Mouse (Mus musculus) embryonic facial prominence, embryonic 13.5 days (tissue): ENCODE data around the gene Uhrf1bp1. TPM values are rescaled to one million over a fixed set of nuclear protein-coding genes. Genes with fewer than 3 reads are reported as not detected.

Source experiments
- ATAC-seq: fragments of 200-750 bp; cut with Nextera tagmentation; 2 replicates; pipeline ENCODE4 v1.8.0; 2017; ENCODE audit warnings: low read depth; ENCODE audit not compliant: insufficient number of reproducible peaks, insufficient read depth, low FRiP score, low TSS enrichment
- H3K27ac ChIP-seq: fragments of 300-500 bp; sonication (generic); 2 replicates; pipeline ENCODE4 v1.5.1; 2015; ENCODE audit warnings: moderate library complexity, mild to moderate bottlenecking, inconsistent platforms
- H3K27me3 ChIP-seq: fragments of 300-500 bp; sonication (generic); 2 replicates; pipeline ENCODE4 v1.6.1; 2015; ENCODE audit warnings: mild to moderate bottlenecking, inconsistent platforms
- H3K36me3 ChIP-seq: fragments of 300-500 bp; sonication (generic); 2 replicates; pipeline ENCODE4 v1.6.1; 2015; ENCODE audit warnings: mild to moderate bottlenecking, inconsistent platforms
- H3K4me1 ChIP-seq: fragments of 300-500 bp; sonication (generic); 2 replicates; pipeline ENCODE4 v1.6.1; 2015; ENCODE audit warnings: inconsistent platforms
- H3K4me2 ChIP-seq: fragments of 300-500 bp; sonication (generic); 2 replicates; pipeline ENCODE4 v1.6.1; 2015; ENCODE audit warnings: moderate library complexity, mild to moderate bottlenecking, inconsistent platforms
- H3K4me3 ChIP-seq: fragments of 300-500 bp; sonication (generic); 2 replicates; pipeline ENCODE4 v1.5.1; 2015; ENCODE audit warnings: mild to moderate bottlenecking, inconsistent platforms
- H3K9ac ChIP-seq: fragments of 300-500 bp; sonication (generic); 2 replicates; pipeline ENCODE4 v1.6.1; 2015; ENCODE audit warnings: mild to moderate bottlenecking, inconsistent platforms
- H3K9me3 ChIP-seq: fragments of 300-500 bp; sonication (generic); 2 replicates; pipeline ENCODE4 v1.6.1; 2016; ENCODE audit warnings: inconsistent platforms
- WGBS: fragments of 180-500 bp; shearing (Covaris S2); methylation state at CpG from one replicate; pipeline ENCODE4 v1.1.7; 2015; ENCODE audit warnings: mixed read lengths; 5-methylcytosine and 5-hydroxymethylcytosine counted together
- polyA plus RNA-seq: library from polyadenylated mRNA; unstranded; fragments of >200 nt; fragmentation: Nextera tagmentation; extraction: Ambion mirVana; gene quantifications from 2 replicates; pipeline ENCODE4 v1.2.1, GENCODE M21; 2015

The Uhrf1bp1 gene
- polyA plus RNA-seq, 1 experiment from 2014 or later = 6.5 TPM

DNA sequence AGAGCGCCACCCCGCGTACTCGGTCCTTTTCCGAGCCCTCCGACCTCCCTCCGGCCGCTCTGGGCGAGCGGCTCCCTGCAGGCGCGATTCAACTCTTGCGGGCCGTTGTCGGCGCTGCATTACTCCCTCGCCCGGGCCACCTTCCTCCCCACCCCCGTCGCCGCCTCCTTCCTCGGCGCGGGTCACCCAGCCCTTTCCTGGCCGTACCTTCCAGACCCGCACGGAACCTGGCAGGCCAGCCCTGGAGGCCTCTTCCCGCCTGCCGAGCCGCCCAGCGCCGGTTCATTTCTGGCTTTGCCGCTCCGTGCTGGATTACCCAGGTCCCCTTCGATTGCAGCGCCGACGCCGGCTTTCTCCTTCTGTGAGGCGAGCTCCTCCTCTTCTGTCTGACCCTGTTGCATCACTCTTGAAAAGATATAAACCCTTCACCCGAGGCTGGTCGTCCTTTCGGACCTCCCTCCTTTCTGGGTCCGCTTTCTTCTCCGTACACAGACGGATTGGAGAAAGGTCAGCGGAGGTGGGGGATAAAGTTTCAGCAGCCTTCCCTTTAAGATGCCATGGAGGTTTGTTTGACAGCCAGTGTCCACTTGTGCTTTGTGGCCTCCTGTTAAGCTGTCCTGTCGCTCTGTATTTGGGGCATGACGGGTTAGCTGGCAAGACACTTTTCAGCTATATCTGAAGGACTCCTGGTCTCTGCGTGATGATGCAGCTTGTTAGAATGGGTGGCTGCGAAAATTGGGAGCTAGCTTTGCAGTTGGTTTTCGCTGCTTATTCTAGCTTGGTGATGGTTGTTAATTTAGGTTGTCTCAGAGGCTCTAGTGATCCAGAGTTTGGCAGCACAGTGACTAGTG is 782 bp downstream of the Uhrf1bp1 start:
- Histone ChIP-seq H3K27ac (peak overlapping the region; percentile 86), H3K4me2 (peak overlapping the region; percentile 82), H3K4me3 (peak overlapping the region; percentile 90), H3K36me3 (peaks cover 25% of the 10 kb centered on the region), H3K4me1 (peaks cover 23% of the 10 kb centered on the region), H3K27me3 (no peaks in the 10 kb centered on the region), H3K9me3 (no peaks in the 10 kb centered on the region), H3K9ac (peak overlapping the region; percentile 94)
- WGBS = 2% methylated on average over 52 of the region's 52 CpGs
- peak; percentile 17; the same call in 1 of the 2 replicates for ATAC-seq

DNA sequence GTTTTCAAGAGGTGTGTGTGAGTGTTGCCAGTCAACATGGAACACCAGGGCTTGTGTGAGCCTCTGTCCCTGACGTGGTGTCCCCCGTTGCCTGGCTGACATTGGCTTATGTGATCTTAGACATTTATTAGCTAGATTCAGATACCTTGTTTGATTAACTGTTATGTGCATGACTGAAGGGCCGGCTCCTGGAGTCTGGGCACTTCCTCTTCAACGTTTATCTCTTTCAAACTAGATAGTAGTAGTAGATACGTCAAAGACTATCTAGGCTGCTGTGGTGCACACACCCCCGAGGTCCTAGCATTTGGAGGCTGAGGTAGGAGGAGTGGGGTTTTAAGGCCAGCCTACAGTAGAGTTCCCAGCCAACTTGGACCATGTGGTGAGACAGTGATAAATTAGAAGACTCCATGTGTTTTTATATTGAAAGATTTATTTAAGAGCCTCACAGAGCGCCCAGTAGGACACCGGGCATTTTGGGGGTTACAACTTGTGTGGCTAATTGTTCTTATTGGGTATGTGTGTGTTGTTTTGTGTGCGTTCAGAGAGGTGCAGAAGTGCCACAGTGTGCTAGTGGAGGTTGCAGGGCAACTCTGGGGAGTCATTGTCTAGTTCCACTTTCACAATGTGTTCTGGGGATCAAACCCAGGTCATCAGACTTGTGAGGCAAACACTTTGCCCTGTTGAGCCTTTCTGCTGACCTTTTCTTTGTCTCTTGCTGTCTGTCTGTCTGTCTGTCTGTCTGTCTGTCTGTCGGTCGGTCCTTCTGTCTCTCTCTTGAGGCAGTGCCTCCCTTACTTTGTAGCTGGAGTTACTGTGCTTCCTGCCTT is 1.6 kb downstream of the Uhrf1bp1 start:
- H3K4me2 ChIP-seq = peak overlapping the region; percentile 82
- H3K9ac ChIP-seq = peak overlapping the region; percentile 94
- H3K36me3 ChIP-seq = peaks cover 17% of the 10 kb centered on the region
- no peak overlapping the region for H3K27ac ChIP-seq
- H3K27me3 ChIP-seq = no peaks in the 10 kb centered on the region
- 49% methylated on average over 11 of the region's 11 CpGs for WGBS
- peak overlapping the region; percentile 90 for H3K4me3 ChIP-seq
- no peak for ATAC-seq
- peaks cover 23% of the 10 kb centered on the region for H3K4me1 ChIP-seq
- no peaks in the 10 kb centered on the region for H3K9me3 ChIP-seq

DNA sequence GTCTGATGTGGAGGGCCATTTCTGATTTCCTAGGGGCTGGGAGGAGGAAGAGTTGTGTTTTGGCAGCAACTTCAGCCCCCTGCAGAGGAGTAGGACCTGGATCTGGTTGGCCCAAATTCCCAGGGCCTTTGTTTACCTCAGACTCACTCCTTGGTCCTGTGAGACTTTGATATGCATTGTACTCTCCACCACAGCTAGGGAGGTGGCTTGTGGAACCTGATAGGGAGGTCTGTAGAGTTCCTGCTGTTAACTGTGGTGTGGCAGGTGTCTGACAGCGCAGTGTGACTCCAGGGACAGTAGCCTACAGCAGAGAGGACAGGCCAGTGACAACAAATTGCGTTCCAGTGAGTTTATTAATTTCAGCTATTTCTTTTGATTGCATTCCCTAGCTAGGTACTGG is 2.9 kb downstream of the Uhrf1bp1 start:
- Histone ChIP-seq H3K27me3 (no peaks in the 10 kb centered on the region), H3K4me1 (peaks cover 23% of the 10 kb centered on the region), H3K27ac (no peak overlapping the region; the same call in 1 of the 2 replicates), H3K4me2 (peak overlapping the region; percentile 82; the same call in 1 of the 2 replicates), H3K9me3 (no peaks in the 10 kb centered on the region), H3K4me3 (no peak overlapping the region), H3K9ac (peak overlapping the region; percentile 94; the same call in 1 of the 2 replicates), H3K36me3 (peaks cover 7% of the 10 kb centered on the region)
- 45% methylated on average over 2 of the region's 2 CpGs for WGBS
- no peak for ATAC-seq

DNA sequence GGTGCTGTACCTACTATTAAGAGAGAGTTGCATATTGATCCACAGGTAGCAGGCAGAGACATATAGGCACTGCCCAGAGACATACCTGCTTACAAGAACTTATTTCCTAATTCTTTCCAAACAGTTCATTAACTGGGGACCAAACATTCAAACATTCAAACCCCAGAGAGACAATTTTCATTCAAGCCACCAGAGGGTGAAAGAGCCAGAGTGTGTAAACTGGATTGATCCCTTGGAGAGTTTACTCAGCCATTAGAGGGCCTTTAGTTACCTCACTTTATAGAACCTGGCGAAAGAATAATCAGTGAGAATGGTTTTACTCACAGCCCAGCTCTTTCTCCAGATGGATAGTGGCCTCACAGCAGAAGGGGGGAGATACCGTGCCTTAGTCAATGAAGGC is 9.2 kb downstream of the Uhrf1bp1 start:
- Histone ChIP-seq H3K9ac (no peak overlapping the region), H3K4me1 (peaks cover 5% of the 10 kb centered on the region; the same call in 1 of the 2 replicates), H3K4me3 (no peak overlapping the region), H3K4me2 (no peak overlapping the region), H3K36me3 (peaks cover 9% of the 10 kb centered on the region; the same call in 1 of the 2 replicates), H3K27me3 (no peaks in the 10 kb centered on the region), H3K27ac (no peak overlapping the region), H3K9me3 (no peaks in the 10 kb centered on the region)
- 83% methylated on average over 2 of the region's 2 CpGs for WGBS
- no peak for ATAC-seq

DNA sequence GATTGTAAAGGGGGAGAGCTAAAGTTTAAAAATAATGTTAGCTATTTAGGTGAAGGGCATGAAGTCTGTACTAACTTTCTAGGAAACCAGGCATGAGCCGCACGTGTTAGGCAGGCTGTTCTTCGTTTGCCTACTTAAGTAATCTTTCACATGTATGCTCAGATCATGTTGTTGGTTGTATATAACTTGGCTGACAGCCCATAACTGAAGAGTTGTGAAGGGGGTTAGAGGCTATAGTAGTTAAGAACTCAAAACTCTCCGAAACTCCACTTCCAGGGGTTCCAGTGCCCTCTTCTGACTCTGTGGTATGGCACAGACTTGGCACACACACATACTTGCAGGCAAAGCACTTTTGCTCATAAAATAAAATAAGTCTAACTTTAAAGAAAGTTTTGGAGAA is 10.5 kb downstream of the Uhrf1bp1 start:
- ATAC-seq = no peak
- H3K27ac ChIP-seq = no peak overlapping the region
- 81% methylated on average over 4 of the region's 4 CpGs for WGBS
- no peak overlapping the region for H3K9ac ChIP-seq
- no peaks in the 10 kb centered on the region for H3K9me3 ChIP-seq
- H3K36me3 ChIP-seq = peaks cover 11% of the 10 kb centered on the region; the same call in 1 of the 2 replicates
- H3K27me3 ChIP-seq = no peaks in the 10 kb centered on the region
- H3K4me3 ChIP-seq = no peak overlapping the region
- peaks cover 5% of the 10 kb centered on the region; the same call in 1 of the 2 replicates for H3K4me1 ChIP-seq
- no peak overlapping the region for H3K4me2 ChIP-seq

DNA sequence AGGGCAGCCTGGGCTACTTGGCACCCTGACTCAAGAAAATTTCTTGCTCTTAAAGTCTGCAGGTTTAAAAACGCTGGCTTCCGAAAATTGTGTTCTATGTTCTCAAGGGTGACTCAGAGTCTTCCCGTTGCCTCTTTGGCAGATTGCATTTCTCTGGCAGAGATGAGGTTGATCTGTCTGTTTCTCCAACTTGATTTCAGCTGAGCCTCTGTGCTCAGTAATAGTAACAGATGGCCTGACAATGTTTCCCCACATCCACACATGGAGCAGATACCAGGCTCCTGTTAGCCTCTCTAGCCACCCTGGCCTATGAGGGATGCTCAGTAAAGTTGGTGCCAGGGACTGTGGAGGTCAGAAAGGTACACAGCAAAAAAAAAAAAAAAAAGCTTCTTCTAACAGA is 15.6 kb downstream of the Uhrf1bp1 start:
- no peaks in the 10 kb centered on the region for H3K4me1 ChIP-seq
- ATAC-seq = no peak
- no peaks in the 10 kb centered on the region for H3K9me3 ChIP-seq
- 88% methylated on average over 3 of the region's 3 CpGs for WGBS
- H3K27me3 ChIP-seq = no peaks in the 10 kb centered on the region
- peaks cover 14% of the 10 kb centered on the region; the same call in 1 of the 2 replicates for H3K36me3 ChIP-seq
- no peak overlapping the region for H3K4me2 ChIP-seq
- H3K9ac ChIP-seq = no peak overlapping the region
- H3K4me3 ChIP-seq = no peak overlapping the region
- H3K27ac ChIP-seq = no peak overlapping the region

DNA sequence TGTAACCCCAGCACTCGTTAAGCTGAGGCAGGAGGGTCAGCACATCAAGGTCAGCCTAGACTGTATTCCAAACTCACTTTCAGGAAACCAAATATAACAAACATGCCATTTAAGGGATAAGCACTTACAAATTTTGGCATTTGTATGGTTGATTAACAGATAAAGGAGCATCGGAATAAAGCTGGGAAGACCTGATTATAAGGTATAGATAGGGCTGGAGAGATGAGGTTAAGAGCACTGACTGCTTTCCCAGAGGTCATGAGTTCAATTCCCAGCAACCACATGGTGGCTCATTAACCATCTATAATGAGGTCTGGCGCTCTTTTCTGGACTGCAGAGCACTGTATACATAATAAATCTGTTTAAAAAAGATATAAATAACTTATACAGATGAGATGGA is 17.3 kb downstream of the Uhrf1bp1 start:
- Histone ChIP-seq H3K36me3 (peaks cover 28% of the 10 kb centered on the region), H3K9me3 (no peaks in the 10 kb centered on the region), H3K4me2 (no peak overlapping the region), H3K9ac (no peak overlapping the region), H3K4me1 (no peaks in the 10 kb centered on the region), H3K27me3 (no peaks in the 10 kb centered on the region), H3K27ac (no peak overlapping the region), H3K4me3 (no peak overlapping the region)
- ATAC-seq = no peak
- WGBS = 78% methylated on average over 3 of the region's 3 CpGs

DNA sequence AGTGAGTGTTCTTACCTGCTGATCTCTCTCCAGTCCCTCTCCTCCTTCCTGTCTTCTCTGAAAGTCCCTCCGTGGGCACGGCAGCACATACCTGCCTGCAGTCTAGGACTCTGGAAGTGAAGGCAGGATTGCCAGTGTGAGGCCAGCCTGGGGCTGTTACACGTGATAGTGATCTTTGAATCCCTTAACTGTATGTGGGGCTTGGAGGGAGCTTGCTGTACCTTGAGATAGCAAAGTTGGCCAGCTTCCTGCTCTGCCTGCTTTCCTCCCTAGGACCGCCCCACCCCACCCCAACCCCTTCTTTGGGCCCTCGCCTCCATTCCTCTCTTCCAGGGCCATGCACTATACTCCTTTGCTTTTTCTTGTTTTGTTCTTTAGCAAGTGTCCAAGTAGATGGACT is 18.3 kb downstream of the Uhrf1bp1 start:
- no peaks in the 10 kb centered on the region for H3K27me3 ChIP-seq
- no peaks in the 10 kb centered on the region for H3K9me3 ChIP-seq
- H3K36me3 ChIP-seq = peaks cover 34% of the 10 kb centered on the region
- 47% methylated on average over 5 of the region's 5 CpGs for WGBS
- no peak overlapping the region for H3K27ac ChIP-seq
- H3K9ac ChIP-seq = 0 out of 2 replicates have a peak overlapping the region, but pooled peaks have one; percentile 40
- H3K4me3 ChIP-seq = no peak overlapping the region
- no peak overlapping the region for H3K4me2 ChIP-seq
- no peaks in the 10 kb centered on the region for H3K4me1 ChIP-seq
- ATAC-seq = no peak

DNA sequence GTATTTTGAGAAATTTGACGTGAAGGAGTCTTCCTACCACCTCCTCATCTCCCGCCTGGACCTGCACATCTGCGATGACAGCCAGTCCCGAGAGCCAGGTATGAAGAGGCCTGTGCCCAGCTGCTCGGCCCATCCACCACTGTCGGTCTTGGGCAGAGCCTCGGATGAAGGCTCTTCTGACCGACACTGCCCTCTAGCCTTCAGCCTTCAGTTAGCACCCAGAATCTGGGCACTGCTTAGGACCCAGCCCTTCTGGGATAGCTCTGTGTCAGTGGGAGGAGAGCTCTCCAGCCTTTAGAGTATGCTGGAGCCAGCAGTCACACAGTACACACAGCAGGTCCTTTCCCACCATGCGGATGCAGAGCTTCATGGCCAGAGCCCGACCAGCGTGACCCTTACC is 25.3 kb downstream of the Uhrf1bp1 start:
- no peaks in the 10 kb centered on the region for H3K27me3 ChIP-seq
- H3K27ac ChIP-seq = no peak overlapping the region
- H3K4me2 ChIP-seq = no peak overlapping the region
- peaks cover 90% of the 10 kb centered on the region for H3K36me3 ChIP-seq
- no peak overlapping the region for H3K9ac ChIP-seq
- no peak for ATAC-seq
- no peak overlapping the region for H3K4me3 ChIP-seq
- WGBS = 63% methylated on average over 11 of the region's 11 CpGs
- no peaks in the 10 kb centered on the region for H3K4me1 ChIP-seq
- no peaks in the 10 kb centered on the region for H3K9me3 ChIP-seq

DNA sequence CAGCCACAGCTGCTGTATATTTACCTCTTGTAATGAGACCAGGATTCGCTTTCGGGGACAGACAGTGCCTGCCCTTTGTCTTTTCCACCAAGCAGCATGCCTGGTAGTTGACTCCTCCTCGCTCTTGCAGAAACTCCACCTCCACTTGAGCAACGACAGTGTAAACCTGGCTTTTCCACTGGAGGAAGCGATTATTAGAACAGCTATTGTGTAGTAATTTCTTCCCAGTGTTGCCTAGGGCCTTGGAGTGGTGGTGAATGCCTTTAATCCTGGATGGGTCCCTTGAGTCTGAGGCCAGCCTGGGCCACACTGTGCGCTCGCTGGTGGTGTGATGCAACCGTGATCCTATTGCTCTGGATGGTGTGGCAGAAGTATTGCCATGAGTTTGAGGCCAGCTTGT is 26.9 kb downstream of the Uhrf1bp1 start:
- no peak overlapping the region for H3K4me3 ChIP-seq
- WGBS = 87% methylated on average over 8 of the region's 8 CpGs
- no peaks in the 10 kb centered on the region for H3K9me3 ChIP-seq
- no peaks in the 10 kb centered on the region for H3K4me1 ChIP-seq
- H3K36me3 ChIP-seq = peaks cover 92% of the 10 kb centered on the region
- H3K4me2 ChIP-seq = no peak overlapping the region
- no peak for ATAC-seq
- H3K27me3 ChIP-seq = no peaks in the 10 kb centered on the region
- H3K9ac ChIP-seq = no peak overlapping the region
- H3K27ac ChIP-seq = no peak overlapping the region

DNA sequence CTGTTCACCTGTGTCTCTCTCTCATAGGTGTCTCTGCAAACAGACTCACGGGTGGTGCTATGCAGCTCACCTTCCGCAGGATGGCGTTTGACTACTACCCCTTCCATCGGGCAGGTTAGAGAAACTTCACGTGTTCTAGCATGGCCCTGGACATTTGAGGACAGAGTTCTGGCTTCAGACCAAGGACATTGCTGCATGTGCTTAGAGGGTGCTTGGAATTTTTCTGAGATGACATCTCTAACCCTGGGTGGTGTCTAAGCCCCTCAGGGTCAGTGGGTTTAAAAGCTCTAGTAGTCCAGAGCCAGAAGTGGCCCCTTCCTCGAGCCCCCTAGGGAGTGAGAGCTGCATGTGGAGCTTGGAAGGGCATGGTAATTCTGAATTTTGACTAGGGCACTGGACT is 27.8 kb downstream of the Uhrf1bp1 start:
- Histone ChIP-seq H3K36me3 (peaks cover 90% of the 10 kb centered on the region), H3K4me1 (no peaks in the 10 kb centered on the region), H3K4me3 (no peak overlapping the region), H3K27ac (no peak overlapping the region), H3K9ac (no peak overlapping the region), H3K27me3 (no peaks in the 10 kb centered on the region), H3K4me2 (no peak overlapping the region), H3K9me3 (no peaks in the 10 kb centered on the region)
- WGBS = 94% methylated on average over 6 of the region's 6 CpGs
- ATAC-seq = no peak
